Mouse (Mus musculus) liver, adult 2 months (tissue): ENCODE measurements at regions not wholly inside any gene's neighbourhood (a gene's known extent, or its start where the extent isn't known, plus 50 kb on each side); places are given as distances from the start of the nearest gene placed in this dataset.
"Not testable (repeated sequence)": the region's sequence is repeated elsewhere in the genome, so short reads cannot be mapped to it uniquely, and the experiment has no call there.

ENCODE experiments used
- DNase-seq: peaks from one replicate; pipeline ENCODE4 v3.0.0-alpha.2; 2011; ENCODE audit warnings: low read depth, low spot score; ENCODE audit errors: extremely low read depth
- H3K27ac ChIP-seq: fragments of 200-500 bp; replicated peaks from 2 replicates; pipeline ENCODE4 v1.5.1; 2012; ENCODE audit warnings: low read depth, mild to moderate bottlenecking, control low read depth, inconsistent platforms, low read length; ENCODE audit not compliant: insufficient read depth
- H3K27me3 ChIP-seq: fragments of 200-500 bp; 2 replicates; pipeline ENCODE4 v1.6.1; 2012; ENCODE audit warnings: mild to moderate bottlenecking, moderate library complexity, low read length, inconsistent platforms; ENCODE audit not compliant: control insufficient read depth, insufficient read depth
- H3K36me3 ChIP-seq: fragments of 200-500 bp; 2 replicates; pipeline ENCODE4 v1.6.1; 2012; ENCODE audit warnings: low read length, inconsistent platforms; ENCODE audit not compliant: control insufficient read depth, insufficient read depth
- H3K4me1 ChIP-seq: fragments of 200-500 bp; 2 replicates; pipeline ENCODE4 v1.6.1; 2011; ENCODE audit warnings: low read length; ENCODE audit not compliant: control insufficient read depth, insufficient read depth
- H3K4me3 ChIP-seq: fragments of 200-500 bp; 2 replicates; pipeline ENCODE4 v1.5.1; 2011; ENCODE audit warnings: low read depth, mild to moderate bottlenecking, control low read depth, low read length, moderate library complexity; ENCODE audit not compliant: insufficient read depth
- H3K79me2 ChIP-seq: fragments of 200-500 bp; 2 replicates; pipeline ENCODE4 v1.6.1; 2012; ENCODE audit warnings: inconsistent platforms, mild to moderate bottlenecking, low read length, moderate library complexity; ENCODE audit not compliant: control insufficient read depth, insufficient read depth
- H3K9ac ChIP-seq: fragments of 200-500 bp; 2 replicates; pipeline ENCODE4 v1.6.1; 2012; ENCODE audit warnings: low read depth, mild to moderate bottlenecking, control low read depth, inconsistent platforms, low read length
- CTCF ChIP-seq: fragments of 200-500 bp; IDR thresholded peaks from 2 replicates; pipeline ENCODE4 v1.5.1; 2011; ENCODE audit warnings: low read depth, low read length, control low read depth
- POLR2A ChIP-seq: fragments of 200-500 bp; IDR thresholded peaks from 2 replicates; pipeline ENCODE4 v1.6.1; 2011; ENCODE audit warnings: low read length, control low read depth; ENCODE audit not compliant: insufficient read depth; ENCODE audit errors: extremely low read depth
- WGBS: fragments of 180-500 bp; shearing (Covaris S2); methylation state at CpG from one replicate; pipeline ENCODE4 v1.1.7; 2018; 5-methylcytosine and 5-hydroxymethylcytosine counted together

GRCm38 (mm10) chr6:7768421-7768820 is 75.4 kb upstream of the Asns start:
- no peak overlapping the region for H3K9ac ChIP-seq
- H3K36me3 ChIP-seq: no peaks in the 10 kb centered on the region
- H3K4me3 ChIP-seq: no peak overlapping the region
- H3K4me1 ChIP-seq: no peaks in the 10 kb centered on the region
- DNase-seq: no peak
- no peak for TF ChIP-seq POLR2A
- TF ChIP-seq CTCF: no peak
- H3K79me2 ChIP-seq: no peaks in the 10 kb centered on the region
- H3K27ac ChIP-seq: no peak overlapping the region
- H3K27me3 ChIP-seq: no peaks in the 10 kb centered on the region

- Histone ChIP-seq H3K4me3 (no peak overlapping the region), H3K4me1 (no peaks in the 10 kb centered on the region), H3K79me2 (no peaks in the 10 kb centered on the region), H3K27ac (no peak overlapping the region), H3K9ac (no peak overlapping the region), H3K27me3 (no peaks in the 10 kb centered on the region), H3K36me3 (no peaks in the 10 kb centered on the region)
- TF ChIP-seq POLR2A: no peak
- TF ChIP-seq CTCF: no peak
- DNase-seq: no peak
- WGBS: 89% methylated on average over 4 of the region's 4 CpGs
Observed at GRCm38 (mm10) chr6:7767631-7768030, 74.6 kb upstream of the Asns start.

GRCm38 (mm10) chr6:7759385-7759784 is 66.3 kb upstream of the Asns start:
- WGBS: 68% methylated on average over 5 of the region's 5 CpGs
- no peak for TF ChIP-seq POLR2A
- no peak for TF ChIP-seq CTCF
- DNase-seq: no peak

GRCm38 (mm10) chr6:7753895-7754294 is 60.8 kb upstream of the Asns start:
- no peak overlapping the region for H3K4me3 ChIP-seq
- H3K9ac ChIP-seq: no peak overlapping the region
- no peaks in the 10 kb centered on the region for H3K27me3 ChIP-seq
- no peak for DNase-seq
- H3K36me3 ChIP-seq: no peaks in the 10 kb centered on the region
- H3K27ac ChIP-seq: no peak overlapping the region
- WGBS: 94% methylated on average over 2 of the region's 2 CpGs
- no peaks in the 10 kb centered on the region for H3K4me1 ChIP-seq
- TF ChIP-seq CTCF (no peak), POLR2A (no peak)
- H3K79me2 ChIP-seq: no peaks in the 10 kb centered on the region

More at GRCm38 (mm10) chr6:7759385-7759784, 66.3 kb upstream of the Asns start:
- no peaks in the 10 kb centered on the region for H3K27me3 ChIP-seq
- H3K4me1 ChIP-seq: no peaks in the 10 kb centered on the region
- H3K79me2 ChIP-seq: no peaks in the 10 kb centered on the region
- H3K9ac ChIP-seq: no peak overlapping the region
- no peak overlapping the region for H3K27ac ChIP-seq
- no peaks in the 10 kb centered on the region for H3K36me3 ChIP-seq
- H3K4me3 ChIP-seq: no peak overlapping the region

GRCm38 (mm10) chr6:7752885-7753611 is 60.0 kb upstream of the Asns start:
- 58% methylated on average over 5 of the region's 5 CpGs for WGBS
- no peaks in the 10 kb centered on the region for H3K36me3 ChIP-seq
- no peaks in the 10 kb centered on the region for H3K27me3 ChIP-seq
- TF ChIP-seq POLR2A (no peak), CTCF (no peak)
- H3K27ac ChIP-seq: no peak overlapping the region
- no peaks in the 10 kb centered on the region for H3K4me1 ChIP-seq
- no peak overlapping the region for H3K9ac ChIP-seq
- DNase-seq: no peak
- H3K79me2 ChIP-seq: no peaks in the 10 kb centered on the region
- H3K4me3 ChIP-seq: no peak overlapping the region

- no peak overlapping the region for H3K9ac ChIP-seq
- H3K4me3 ChIP-seq: no peak overlapping the region
- H3K27me3 ChIP-seq: no peaks in the 10 kb centered on the region
- WGBS: 78% methylated on average over 3 of the region's 3 CpGs
- no peaks in the 10 kb centered on the region for H3K36me3 ChIP-seq
- no peak for DNase-seq
- no peak overlapping the region for H3K27ac ChIP-seq
- TF ChIP-seq POLR2A: no peak
- TF ChIP-seq CTCF: no peak
- no peaks in the 10 kb centered on the region for H3K79me2 ChIP-seq
- no peaks in the 10 kb centered on the region for H3K4me1 ChIP-seq
Observed at GRCm38 (mm10) chr6:7748536-7748935, 55.5 kb upstream of the Asns start.

- not testable (repeated sequence) for H3K27me3 ChIP-seq, H3K4me3 ChIP-seq, H3K27ac ChIP-seq, DNase-seq, H3K9ac ChIP-seq, H3K4me1 ChIP-seq, H3K36me3 ChIP-seq, H3K79me2 ChIP-seq
- WGBS: 88% methylated on average over 4 of the region's 4 CpGs
Observed at GRCm38 (mm10) chr6:7744257-7744656, 51.2 kb upstream of the Asns start.
